Mouse (Mus musculus) 3134 (cell line): ENCODE results near the gene Ngly1.
A peak's percentile ranks its signal among the peaks of the same experiment; 100 is the strongest.

Experiments used
- DNase-seq: peaks from one replicate; pipeline ENCODE4 v3.0.0-alpha.2; 2011; ENCODE audit warnings: low spot score; ENCODE audit not compliant: insufficient read length; ENCODE audit errors: extremely low read depth

Ngly1 gene

GRCm38 (mm10) chr14:16249171-16249874 lies at the start of gene Ngly1, which contains the start of gene Oxsm:
TSS of gene Ngly1 (plus strand) at chr14:16249280.
TSS of gene Oxsm (minus strand) at chr14:16249808.
- DNase-seq = peak; percentile 86

GRCm38 (mm10) chr14:16200220-16200912 lies 48.7 kb upstream of the Ngly1 start:
- DNase-seq = no peak

- DNase-seq = no peak
Measured at GRCm38 (mm10) chr14:16200969-16201638, 48.0 kb upstream of the Ngly1 start.

GRCm38 (mm10) chr14:16201673-16202072 lies 47.4 kb upstream of the Ngly1 start:
- no peak for DNase-seq

- no peak for DNase-seq
Measured at GRCm38 (mm10) chr14:16207722-16208121, 41.4 kb upstream of the Ngly1 start.

GRCm38 (mm10) chr14:16219015-16219414 lies 30.1 kb upstream of the Ngly1 start:
- no peak for DNase-seq

- no peak for DNase-seq
Measured at GRCm38 (mm10) chr14:16229395-16229794, 19.7 kb upstream of the Ngly1 start.

- no peak for DNase-seq
Measured at GRCm38 (mm10) chr14:16230581-16230980, 18.5 kb upstream of the Ngly1 start.

- no peak for DNase-seq
Measured at GRCm38 (mm10) chr14:16233515-16233914, 15.6 kb upstream of the Ngly1 start.

GRCm38 (mm10) chr14:16236466-16236865 lies 12.6 kb upstream of the Ngly1 start:
- no peak for DNase-seq

- no peak for DNase-seq
Measured at GRCm38 (mm10) chr14:16242193-16242815, 6.8 kb upstream of the Ngly1 start.

- DNase-seq = peak; percentile 87
Measured at GRCm38 (mm10) chr14:16242947-16243602, 6.0 kb upstream of the Ngly1 start.

GRCm38 (mm10) chr14:16243603-16244209 lies 5.4 kb upstream of the Ngly1 start:
- peak; percentile 31 for DNase-seq

GRCm38 (mm10) chr14:16244370-16244769 lies 4.7 kb upstream of the Ngly1 start:
- no peak for DNase-seq

- no peak for DNase-seq
Measured at GRCm38 (mm10) chr14:16245127-16245526, 4.0 kb upstream of the Ngly1 start.

GRCm38 (mm10) chr14:16246340-16246912 lies 2.7 kb upstream of the Ngly1 start:
- no peak for DNase-seq

- no peak for DNase-seq
Measured at GRCm38 (mm10) chr14:16248135-16248534, 945 bp upstream of the Ngly1 start.

GRCm38 (mm10) chr14:16248603-16249157 lies 400 bp upstream of the Ngly1 start:
- no peak for DNase-seq

GRCm38 (mm10) chr14:16250099-16250498 lies 1.0 kb downstream of the Ngly1 start:
- DNase-seq = no peak

GRCm38 (mm10) chr14:16255745-16256144 lies 6.7 kb downstream of the Ngly1 start:
- no peak for DNase-seq
